ENCODE assay signal across 18 mouse cellular contexts in the genomic region with DNA sequence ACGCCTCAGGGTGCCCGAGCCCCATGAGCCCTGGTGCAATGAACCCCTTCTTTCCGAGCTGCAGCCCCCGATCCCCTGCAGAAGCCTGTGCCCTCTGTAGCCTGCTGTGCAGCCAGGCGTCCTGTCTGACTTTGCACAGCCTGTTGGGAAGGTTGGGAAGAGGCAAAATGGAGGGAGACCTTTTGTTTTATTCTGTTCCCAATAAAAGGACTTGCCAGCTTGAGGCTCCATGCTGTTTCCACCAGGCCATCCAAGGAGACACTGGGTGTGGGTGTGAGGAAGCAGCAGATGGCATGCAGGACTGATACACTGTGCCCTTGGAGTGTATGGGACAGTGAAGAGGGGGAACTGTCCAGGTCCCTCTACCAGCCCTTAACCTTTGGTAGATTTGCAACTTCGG. TPM values are rescaled to one million over a fixed set of nuclear protein-coding genes. Genes with fewer than 3 reads are reported as not detected.
"Had no signal": no experiment of that assay in that cellular context is flagged by ENCODE, and none has a peak within 500 bp of the region (broad histone marks: within the 10 kb centered on the region; RNA-seq: fewer than 3 reads in every experiment).

No protein-coding gene starts in this region.

- H3K4me3 ChIP-seq: limb, embryonic 10.5 days; liver, embryonic 15.5 days; megakaryocyte, embryonic 14.5 days; midbrain, embryonic 15.5 days; neural tube, embryonic 12.5 days; stomach, embryonic 15.5 days had no signal

- H3K27ac ChIP-seq: limb, embryonic 10.5 days; liver, embryonic 15.5 days; macrophage; midbrain, embryonic 15.5 days; neural tube, embryonic 12.5 days; stomach, embryonic 15.5 days had no signal

- DNase-seq: kidney, adult 8-10 months; kidney, postnatal 25 days; lung, adult 2 months; retina, postnatal 1 day; right cerebral cortex, postnatal 4 days; spleen, adult 18-20 months; thymus, postnatal 36 days had no signal

- H3K27me3 ChIP-seq: midbrain, embryonic 15.5 days had no signal

- H3K4me1 ChIP-seq: liver, embryonic 15.5 days had no signal

RNA-seq across cellular contexts. Expression of gene Golga7b, which starts 22.7 kb away (rescaled TPM):
- total RNA-seq: monocyte, adult 5-6 weeks; neutrophil, adult 5-6 weeks had no signal
- polyA plus RNA-seq: limb, embryonic 10.5 days; liver, embryonic 11.5 days; liver, embryonic 15.5 days; lung, postnatal 0 days; macrophage had no signal
